Mouse (Mus musculus) embryonic fibroblast, embryonic 13.5 days (primary cell): ENCODE data around the gene Frmd6.

Experiments
- CTCF ChIP-seq: IDR thresholded peaks from 2 replicates; pipeline ENCODE4 v1.5.1; 2011; ENCODE audit warnings: mild to moderate bottlenecking, control low read depth, low read length, moderate library complexity, borderline replicate concordance; ENCODE audit not compliant: insufficient read depth
- POLR2A ChIP-seq: IDR thresholded peaks from 2 replicates; pipeline ENCODE4 v1.6.1; 2011; ENCODE audit warnings: low read depth, mild to moderate bottlenecking, control low read depth, low read length, moderate library complexity

DNA sequence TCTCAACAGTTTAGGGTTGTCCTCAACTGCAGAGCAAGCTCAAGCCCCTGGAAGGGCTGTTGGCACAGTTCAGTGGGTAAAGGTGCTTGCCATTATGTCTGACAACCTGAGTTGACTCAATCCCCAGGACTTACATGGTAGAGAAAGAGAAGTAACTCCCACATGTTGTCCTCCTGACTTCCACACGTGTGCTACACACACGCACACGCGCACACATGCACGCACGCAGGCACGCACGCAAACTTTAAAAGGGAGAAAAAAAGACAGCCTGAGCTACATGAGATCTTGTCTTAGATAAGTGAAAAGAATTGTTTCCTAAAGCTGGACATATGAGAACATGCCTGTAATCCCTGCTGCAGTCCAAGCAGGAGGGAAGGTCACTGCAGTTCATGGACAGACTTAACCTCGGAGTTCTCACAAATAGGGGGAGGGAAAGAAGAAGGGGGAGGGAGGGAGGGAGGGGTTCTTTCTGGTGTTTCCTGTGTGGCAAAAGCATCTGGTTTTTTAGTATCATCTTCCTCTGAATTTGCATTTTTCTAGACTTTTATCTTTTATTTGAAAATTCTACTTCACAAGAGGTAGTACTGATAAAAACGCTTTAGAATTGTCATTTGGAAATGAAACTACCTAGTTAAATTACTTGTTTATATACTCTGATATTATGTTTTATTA, 121.4 kb downstream of the Frmd6 start:
- no peak for TF ChIP-seq CTCF
- TF ChIP-seq POLR2A = no peak
